21 mouse cellular contexts compared by ENCODE assay signal in the genomic region with DNA sequence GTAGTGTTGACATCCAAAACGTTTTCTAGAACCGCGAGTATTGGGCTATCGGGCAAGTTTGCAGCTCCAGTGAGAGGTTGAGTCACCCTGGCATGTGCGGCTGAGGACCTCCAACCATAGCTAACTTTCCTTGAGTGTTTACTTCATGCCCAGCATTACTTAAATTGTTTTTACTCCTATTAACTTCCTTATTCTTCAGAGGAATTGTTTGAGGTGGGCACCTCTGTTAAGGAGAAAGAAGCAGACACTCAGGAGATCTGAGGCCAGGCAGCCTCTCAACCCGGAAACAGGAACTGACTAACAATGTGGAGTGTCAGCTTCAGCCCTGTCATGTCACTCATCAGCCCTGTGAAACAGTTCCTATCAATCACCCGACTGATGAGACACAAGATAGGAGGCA. TPM values are rescaled to one million over a fixed set of nuclear protein-coding genes. Genes with fewer than 3 reads are reported as not detected.
A peak's percentile ranks its signal among the peaks of the same experiment; 100 is the strongest.
DNase-seq lines count a peak whose midpoint lies in the region; ATAC-seq and TF ChIP-seq lines count a peak whose summit lies in the region.
"Had no signal": no experiment of that assay in that cellular context is flagged by ENCODE, and none has a peak within 500 bp of the region (broad histone marks: within the 10 kb centered on the region; RNA-seq: fewer than 3 reads in every experiment).

No protein-coding gene starts in this region.

- intact Hi-C loops in heart, postnatal 25 days (cut with DNase I) = no loop called here

- H3K4me2 ChIP-seq in heart, postnatal 0 days (ENCODE audit: low read depth, low read length) = no peak overlapping the region
- H3K4me2 ChIP-seq in lung, embryonic 15.5 days = no peak overlapping the region
- H3K4me2 ChIP-seq: embryonic facial prominence, embryonic 13.5 days; heart, embryonic 13.5 days; limb, embryonic 13.5 days; liver, embryonic 13.5 days; midbrain, embryonic 12.5 days had no signal

- peak overlapping the region; percentile 53 for H3K27ac ChIP-seq in heart, postnatal 0 days (ENCODE audit: low read depth)
- H3K27ac ChIP-seq in lung, embryonic 15.5 days = peak overlapping the region; percentile 19; the same call in 1 of the 2 replicates
- H3K27ac ChIP-seq: embryonic facial prominence, embryonic 13.5 days; heart, embryonic 13.5 days; limb, embryonic 13.5 days; liver, embryonic 13.5 days; midbrain, embryonic 12.5 days had no signal

- TF ChIP-seq CTCF in heart, postnatal 0 days (IDR thresholded peaks at IDR 0.05; ENCODE audit: low read depth) = no peak

- no peaks in the 10 kb centered on the region for H3K4me1 ChIP-seq in heart, postnatal 0 days (ENCODE audit: control insufficient read depth, insufficient read depth)
- peaks cover 13% of the 10 kb centered on the region for H3K4me1 ChIP-seq in lung, embryonic 15.5 days

- no peak for DNase-seq in heart, postnatal 0 days (ENCODE audit: low spot score)
- DNase-seq in heart, postnatal 25 days (ENCODE audit: low spot score) = no peak
- DNase-seq in lung, postnatal 10 days = no peak
- DNase-seq in thymus, postnatal 14 days = peak; percentile 34
- DNase-seq in thymus, adult 18-20 months = no peak
- DNase-seq: adrenal gland, postnatal 36 days; cerebellum, adult 9-10 months; kidney, adult 11 months; liver, embryonic 13.5 days had no signal

- no peak for ATAC-seq in heart, postnatal 0 days (ENCODE audit: insufficient read depth, low read depth)
- no peak for ATAC-seq in lung, embryonic 15.5 days (ENCODE audit: borderline replicate concordance, extremely low read depth, low FRiP score, low TSS enrichment)
- peak; percentile 33 for ATAC-seq in granulocyte monocyte progenitor cell, adult 5-6 weeks (replicated peaks; ENCODE audit: poor library complexity, severe bottlenecking)
- no peak for ATAC-seq in cerebellum, adult (ENCODE audit: insufficient number of reproducible peaks, low FRiP score, low TSS enrichment)
- ATAC-seq: forebrain, embryonic 16.5 days had no signal

- TF ChIP-seq EP300 in heart, postnatal 0 days (IDR thresholded peaks at IDR 0.05; ENCODE audit: low read depth) = no peak

- H3K9me3 ChIP-seq in heart, postnatal 0 days (replicated peaks; ENCODE audit: control insufficient read depth, low read length) = no peaks in the 10 kb centered on the region
- H3K9me3 ChIP-seq in lung, embryonic 15.5 days = no peaks in the 10 kb centered on the region
- H3K9me3 ChIP-seq: embryonic facial prominence, embryonic 13.5 days; heart, embryonic 13.5 days; limb, embryonic 13.5 days; liver, embryonic 13.5 days; midbrain, embryonic 12.5 days had no signal

- H3K36me3 ChIP-seq in heart, postnatal 0 days (replicated peaks; ENCODE audit: control insufficient read depth, insufficient read depth, low read length) = no peaks in the 10 kb centered on the region
- no peaks in the 10 kb centered on the region for H3K36me3 ChIP-seq in lung, embryonic 15.5 days
- H3K36me3 ChIP-seq: embryonic facial prominence, embryonic 13.5 days; limb, embryonic 13.5 days; liver, embryonic 13.5 days had no signal

- 68% methylated on average over 7 of the region's 7 CpGs for WGBS in heart, postnatal 0 days
- 48% methylated on average over 7 of the region's 7 CpGs for WGBS in lung, embryonic 15.5 days

- no peak overlapping the region for H3K9ac ChIP-seq in heart, postnatal 0 days (replicated peaks; ENCODE audit: low read depth, low read length)
- H3K9ac ChIP-seq in lung, embryonic 15.5 days = no peak overlapping the region
- H3K9ac ChIP-seq: embryonic facial prominence, embryonic 13.5 days; heart, embryonic 13.5 days; limb, embryonic 13.5 days; liver, embryonic 13.5 days; midbrain, embryonic 12.5 days had no signal

- no peak overlapping the region for H3K4me3 ChIP-seq in heart, postnatal 0 days (ENCODE audit: low read depth, low read length)
- H3K4me3 ChIP-seq in lung, embryonic 15.5 days = no peak overlapping the region
- H3K4me3 ChIP-seq: embryonic facial prominence, embryonic 13.5 days; heart, embryonic 13.5 days; limb, embryonic 13.5 days; liver, embryonic 13.5 days; midbrain, embryonic 12.5 days had no signal

- no peaks in the 10 kb centered on the region for H3K27me3 ChIP-seq in heart, postnatal 0 days (ENCODE audit: control insufficient read depth, insufficient read depth, low read length)
- H3K27me3 ChIP-seq in lung, embryonic 15.5 days = no peaks in the 10 kb centered on the region
- H3K27me3 ChIP-seq: embryonic facial prominence, embryonic 13.5 days; heart, embryonic 13.5 days; limb, embryonic 13.5 days; liver, embryonic 13.5 days; midbrain, embryonic 12.5 days had no signal

RNA-seq across cellular contexts. Expression of a gene that starts 17.6 kb away (rescaled TPM):
- total RNA-seq in heart, postnatal 0 days (2014; rRNA removed; ENCODE audit: low replicate concordance) = 8.5 and 17.9 TPM in 2 replicates
- 3.0 and 3.3 TPM in 2 replicates for polyA plus RNA-seq in heart, postnatal 0 days (2015; fragmentation: Nextera tagmentation; extraction: Ambion mirVana)
- total RNA-seq in heart, postnatal 25 days (2021) = 10 to 100 TPM; 15.2 to 19.9 TPM
- 7.3 and 9.0 TPM in 2 replicates for polyA plus RNA-seq in lung, embryonic 15.5 days (2015; fragmentation: Nextera tagmentation; extraction: Ambion mirVana)
- 2.9 and 4.2 TPM in 2 replicates for total RNA-seq in granulocyte monocyte progenitor cell, adult 5-6 weeks (2014; fragmentation: Nextera tagmentation)
- total RNA-seq in granulocyte monocyte progenitor cell, adult 5-6 weeks (2017) = 1.7 and 4.8 TPM in 2 replicates

RNA-seq across cellular contexts. Expression of a gene that starts 43.2 kb away (rescaled TPM):
- 0.31 and 1.3 TPM in 2 replicates for total RNA-seq in heart, postnatal 0 days (2014; rRNA removed; ENCODE audit: low replicate concordance)
- polyA plus RNA-seq in heart, postnatal 0 days (2015; fragmentation: Nextera tagmentation; extraction: Ambion mirVana) = 0.41 and 0.97 TPM in 2 replicates
- under 1 TPM; 0.45 to 0.57 TPM for total RNA-seq in heart, postnatal 25 days (2021)
- 2.7 and 3.0 TPM in 2 replicates for polyA plus RNA-seq in lung, embryonic 15.5 days (2015; fragmentation: Nextera tagmentation; extraction: Ambion mirVana)
- not detected in 2 replicates for total RNA-seq in granulocyte monocyte progenitor cell, adult 5-6 weeks (2014; fragmentation: Nextera tagmentation)
- total RNA-seq in granulocyte monocyte progenitor cell, adult 5-6 weeks (2017) = not detected in 2 replicates
- total RNA-seq: hematopoietic stem cell, adult 5-6 weeks had no signal
- polyA plus RNA-seq: C2C12 had no signal

RNA-seq across cellular contexts. Expression of a gene that starts 56.3 kb away (rescaled TPM):
- not detected in 2 replicates for total RNA-seq in heart, postnatal 0 days (2014; rRNA removed; ENCODE audit: low replicate concordance)
- 0.07 and 0.52 TPM in 2 replicates for polyA plus RNA-seq in heart, postnatal 0 days (2015; fragmentation: Nextera tagmentation; extraction: Ambion mirVana)
- total RNA-seq in heart, postnatal 25 days (2021) = under 1 TPM; 0.21 to 0.28 TPM
- polyA plus RNA-seq in lung, embryonic 15.5 days (2015; fragmentation: Nextera tagmentation; extraction: Ambion mirVana) = 1.5 TPM in 2 replicates
- not detected in 2 replicates for total RNA-seq in granulocyte monocyte progenitor cell, adult 5-6 weeks (2014; fragmentation: Nextera tagmentation)
- total RNA-seq in granulocyte monocyte progenitor cell, adult 5-6 weeks (2017) = not detected in 2 replicates
- total RNA-seq: gastrocnemius, postnatal 4 days; hematopoietic stem cell, adult 5-6 weeks; left cerebral cortex, postnatal 10 days had no signal
- polyA plus RNA-seq: C2C12; forebrain, embryonic 16.5 days; midbrain, embryonic 12.5 days had no signal
